Mouse (Mus musculus) megakaryocyte, adult 5-6 weeks (primary cell): ENCODE results near the gene Gm42878. TPM values are rescaled to one million over a fixed set of nuclear protein-coding genes. Genes with fewer than 3 reads are reported as not detected.

Source experiments
- ATAC-seq: 2 replicates; pipeline ENCODE4 v1.8.0; 2016; ENCODE audit warnings: mild to moderate bottlenecking, inconsistent platforms; ENCODE audit not compliant: poor library complexity, severe bottlenecking
- total RNA-seq, 2 experiments: library from RNA; stranded (forward) in 1 of 2; stranded (reverse) in 1 of 2; fragments of 153-499, 151-499 nt in 1 of 2; fragments of 221-1000, 200-1000 nt in 1 of 2; gene quantifications; 2 replicates each; pipeline versions ENCODE4 v1.2.3 to v1.2.4; 2015 to 2017

The Gm42878 gene
- total RNA-seq (2015): not detected in 2 replicates
- total RNA-seq (2017): not detected in 2 replicates

- peak; percentile 48 for ATAC-seq
Measured at GRCm38 (mm10) chr5:121544910-121545792, at the start of gene Gm42878, which contains the start of gene Adam1a. Gm42878 (minus strand) TSS chr5:121545482. Adam1a (minus strand) TSS chr5:121545482.

GRCm38 (mm10) chr5:121594714-121595313 is 49.5 kb upstream of the Gm42878 start:
- ATAC-seq: no peak

DNA sequence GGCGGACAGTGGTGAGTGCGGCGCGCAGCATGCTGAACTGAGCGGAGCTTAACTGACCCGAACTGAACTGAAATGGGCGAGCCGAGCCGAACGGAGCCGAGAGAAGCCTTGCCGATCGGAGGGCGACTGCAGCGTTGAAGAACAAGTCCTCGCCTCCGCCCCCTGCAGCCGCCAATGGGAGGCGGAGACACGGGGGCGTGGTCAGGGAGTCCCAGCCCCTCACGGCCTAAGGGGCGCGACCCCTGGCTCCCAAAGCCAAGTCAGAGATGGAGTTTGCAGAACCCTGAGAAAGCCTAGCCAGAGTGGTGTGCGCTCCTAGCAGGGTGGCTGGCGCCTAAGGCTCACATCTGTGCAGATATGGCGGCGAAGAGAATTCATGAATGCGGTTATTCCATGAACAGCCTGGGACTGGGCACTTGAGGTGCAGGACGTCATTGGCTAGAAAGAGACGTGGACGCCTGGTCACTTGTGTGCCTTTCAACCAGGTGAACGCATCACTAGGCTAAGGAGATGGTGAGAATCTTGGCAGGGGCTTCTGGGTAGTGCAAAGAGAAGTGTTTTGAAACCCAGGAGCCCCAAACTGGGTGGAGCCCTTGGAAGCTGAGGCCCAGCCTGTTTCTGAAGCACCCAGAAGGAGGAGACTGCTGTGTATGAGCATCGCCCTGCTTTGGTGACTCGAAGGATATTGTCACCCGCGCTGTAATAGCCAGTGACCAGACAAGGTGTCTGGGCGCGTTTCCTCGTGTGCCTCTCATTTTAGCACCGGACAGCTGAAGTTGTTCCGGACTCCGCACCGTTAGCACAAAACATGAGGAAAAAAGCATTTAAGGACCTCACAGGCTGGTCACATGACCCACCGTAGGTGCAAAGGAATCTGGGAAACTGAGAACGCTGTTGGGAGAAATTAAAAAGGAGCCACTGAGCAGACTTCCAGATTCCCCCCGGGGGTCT is 48.4 kb upstream of the Gm42878 start, which contains the start of gene Aldh2:
Gene Aldh2 (minus strand): TSS at position 374 of the 951 bp plus-strand sequence.
- peak; percentile 83 for ATAC-seq

GRCm38 (mm10) chr5:121592816-121593407 is 47.6 kb upstream of the Gm42878 start:
- no peak for ATAC-seq

GRCm38 (mm10) chr5:121592064-121592815 is 47.0 kb upstream of the Gm42878 start:
- no peak for ATAC-seq

DNA sequence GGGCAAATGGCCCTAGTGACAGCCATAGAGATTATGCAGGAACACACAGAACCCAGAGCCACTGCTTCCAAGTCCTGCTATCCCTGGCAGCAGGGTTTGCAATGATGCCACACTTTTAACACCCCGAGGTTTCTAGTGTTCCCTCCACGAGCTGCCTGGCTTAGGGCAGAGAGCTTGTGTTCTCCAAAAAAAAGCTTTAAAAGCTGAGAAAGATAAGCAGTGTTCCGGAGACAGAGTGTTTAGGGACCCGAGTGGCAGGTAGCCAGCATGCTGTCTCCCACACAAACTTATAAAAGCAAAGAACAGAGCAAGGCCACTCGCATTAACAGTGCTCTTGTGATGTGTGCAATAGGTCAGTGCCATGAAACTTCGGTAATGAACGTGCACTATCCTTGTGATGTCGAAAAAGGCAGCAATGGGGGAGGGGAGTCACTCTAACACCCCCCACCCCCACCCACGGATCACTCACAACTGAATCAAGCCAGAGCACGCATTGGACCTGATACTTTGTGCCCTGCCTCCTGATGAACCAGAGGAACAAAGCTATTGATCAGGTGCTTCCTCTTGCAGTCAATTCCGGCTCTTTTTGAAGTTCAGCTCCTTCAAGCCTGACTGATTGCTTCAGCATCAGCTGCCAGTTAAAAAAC is 46.3 kb upstream of the Gm42878 start:
- ATAC-seq: no peak

GRCm38 (mm10) chr5:121589928-121590327 is 44.6 kb upstream of the Gm42878 start:
- ATAC-seq: no peak

DNA sequence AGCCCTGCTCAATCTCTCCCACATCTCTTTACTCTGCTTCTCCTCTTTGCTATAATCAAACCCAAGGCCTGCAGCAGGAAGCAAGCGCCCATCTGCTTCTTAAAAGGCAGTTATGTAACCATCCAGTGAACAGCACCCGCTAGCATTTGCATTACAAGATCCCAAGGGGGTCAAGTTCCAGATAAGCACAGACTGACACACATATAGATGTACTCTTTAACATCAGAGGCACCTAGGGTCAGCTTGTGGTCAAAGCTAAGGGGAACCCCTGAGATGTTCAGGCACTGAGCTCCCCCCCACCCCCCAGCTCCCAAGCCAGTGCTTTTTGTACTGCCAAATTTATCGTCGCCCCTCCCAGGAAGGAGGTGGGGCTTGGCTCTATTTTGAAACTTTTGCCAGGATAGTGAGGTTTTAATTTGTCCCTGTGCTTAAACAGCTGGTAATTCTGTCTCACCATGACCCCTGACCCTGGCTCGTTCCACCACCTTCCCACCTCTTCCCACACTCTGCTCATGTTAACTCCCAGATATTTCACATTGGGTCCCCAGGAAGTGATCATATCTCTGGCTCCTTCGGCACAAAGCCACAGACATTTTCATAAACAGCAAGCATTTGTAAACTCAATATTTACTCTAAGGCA is 41.2 kb upstream of the Gm42878 start:
- ATAC-seq: peak; percentile 41

GRCm38 (mm10) chr5:121585699-121586098 is 40.4 kb upstream of the Gm42878 start:
- ATAC-seq: no peak

DNA sequence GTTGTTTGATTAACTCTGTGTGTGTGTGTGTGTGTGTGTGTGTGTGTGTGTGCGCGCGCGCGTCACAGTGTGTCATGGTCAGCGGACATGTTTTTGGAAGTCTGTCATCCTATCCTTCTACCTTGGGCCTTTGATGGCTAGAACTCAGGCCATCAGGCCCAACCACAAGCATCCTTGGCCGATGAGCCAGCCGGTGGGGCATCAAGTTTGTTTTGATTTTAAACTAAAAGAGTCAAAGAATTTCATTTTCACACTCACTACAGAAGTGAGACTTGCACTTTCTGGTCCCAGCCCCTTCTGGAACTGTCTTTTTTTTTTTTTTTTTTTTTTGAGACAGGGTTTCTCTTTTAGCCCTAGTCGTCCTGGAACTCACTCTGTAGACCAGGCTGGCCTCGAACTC is 39.7 kb upstream of the Gm42878 start:
- no peak for ATAC-seq

DNA sequence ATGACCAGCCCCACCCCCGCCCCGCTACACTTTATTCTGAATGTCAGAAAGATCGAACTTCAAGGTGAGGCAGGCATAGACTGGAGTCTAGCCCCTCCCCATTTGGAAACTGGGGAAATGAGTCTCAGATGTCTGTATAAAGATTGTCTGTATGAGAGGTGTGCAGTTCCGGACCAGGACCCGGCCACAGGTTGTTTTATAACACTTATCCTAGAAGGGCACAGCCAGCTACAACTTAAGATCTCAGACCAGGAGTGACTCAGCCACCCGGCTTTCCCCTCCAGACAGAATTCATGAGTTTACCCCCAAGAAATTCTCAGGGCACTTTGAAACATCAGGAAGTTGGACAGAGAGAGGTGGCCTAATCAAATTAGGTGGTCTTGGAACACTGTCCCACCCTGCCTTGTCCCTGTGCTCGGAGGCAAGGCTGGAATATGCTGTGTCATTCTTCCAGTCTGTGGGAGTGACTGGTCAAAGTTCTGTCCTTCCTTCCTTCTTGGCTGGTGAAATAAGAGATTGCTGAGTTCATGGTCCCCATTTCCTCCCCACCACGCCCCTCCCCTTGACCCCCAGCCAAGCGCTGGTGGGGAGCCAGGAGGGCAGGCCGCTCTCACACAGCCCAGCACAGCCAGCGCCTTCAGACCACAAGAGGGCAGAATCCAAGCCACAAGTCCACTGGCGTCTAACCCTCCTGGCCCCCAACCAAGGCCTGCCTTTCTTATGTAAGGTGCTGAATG is 38.7 kb upstream of the Gm42878 start:
- ATAC-seq: peak; percentile 95

DNA sequence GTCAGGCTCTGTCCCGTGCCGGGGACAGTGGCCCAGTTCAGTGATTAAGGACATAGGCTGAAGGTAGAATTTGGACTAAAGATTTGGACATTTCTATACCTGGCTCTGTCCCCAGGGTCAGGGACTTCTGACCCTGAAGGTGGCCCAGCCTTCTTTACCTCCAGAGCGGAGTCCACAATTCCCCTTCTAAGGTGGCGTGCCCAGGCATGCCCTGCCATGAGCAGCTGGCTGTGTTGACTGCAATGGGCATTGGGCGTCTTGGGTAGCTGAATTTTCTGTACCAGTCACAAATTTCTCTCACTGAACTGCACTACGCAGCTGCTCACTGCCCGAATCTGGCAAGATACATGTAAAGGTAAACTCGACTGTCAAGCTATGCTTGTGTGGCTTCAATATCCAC is 36.7 kb upstream of the Gm42878 start:
- no peak for ATAC-seq

- ATAC-seq: no peak
Measured at GRCm38 (mm10) chr5:121576927-121577488, 31.7 kb upstream of the Gm42878 start.

GRCm38 (mm10) chr5:121575867-121576266 is 30.6 kb upstream of the Gm42878 start:
- no peak for ATAC-seq

GRCm38 (mm10) chr5:121574145-121574544 is 28.9 kb upstream of the Gm42878 start:
- ATAC-seq: no peak

- ATAC-seq: no peak
Measured at GRCm38 (mm10) chr5:121570787-121571186, 25.5 kb upstream of the Gm42878 start.

DNA sequence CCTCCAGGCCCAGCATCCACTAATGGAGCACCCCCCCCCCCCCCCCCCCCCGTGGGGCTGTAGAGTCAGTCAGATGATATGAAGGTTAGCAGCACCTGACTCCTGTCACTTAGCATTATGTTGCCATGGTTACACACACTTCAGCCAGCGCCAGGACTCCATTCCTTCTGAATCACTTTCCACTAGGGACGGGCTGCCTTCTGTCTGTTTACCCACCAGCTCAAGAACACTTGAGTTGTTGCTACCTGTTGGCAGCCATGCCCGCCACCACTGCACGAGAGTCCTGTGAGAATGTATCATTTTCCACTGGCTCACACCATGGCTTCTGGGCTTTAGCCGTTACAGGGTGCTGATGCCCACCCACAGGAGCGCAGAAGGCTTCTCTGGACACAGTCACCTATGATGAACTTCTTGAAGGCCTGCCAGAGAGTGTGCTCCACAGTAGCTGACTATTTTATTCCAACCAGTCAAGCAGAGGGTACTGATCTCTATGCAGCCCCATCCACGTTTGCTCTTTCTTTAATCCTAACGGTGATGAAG is 24.7 kb upstream of the Gm42878 start:
- no peak for ATAC-seq
